Mouse (Mus musculus) layer of hippocampus, postnatal 14 days (tissue): ENCODE results near the gene Ggta1. TPM values are rescaled to one million over a fixed set of nuclear protein-coding genes. Genes with fewer than 3 reads are reported as not detected.

ENCODE experiments used
- DNase-seq, 2 experiments: peaks; one replicate each; pipeline ENCODE4 v3.0.0; 2021 to 2022; ENCODE audit warnings: low spot score in 2 of 2, mixed read lengths in 1 of 2
- long read RNA-seq, 2 experiments: library from polyadenylated mRNA; stranded (forward); transcript quantifications; one replicate each; pipeline ENCODE4 v2.0.0; 2021
- total RNA-seq, 2 experiments: library from RNA; stranded (reverse); gene quantifications; 2 replicates each; pipeline ENCODE4 v1.2.3; 2021

Gene Ggta1
- 1 to 10 TPM; 2.8 to 3.8 TPM for total RNA-seq
- long read RNA-seq, experiment 1, partial matches to known transcripts, result 0 of 5 reads
- long read RNA-seq, experiment 1, other reads (novel, unspliced or antisense), result 3 of 5 reads
- long read RNA-seq, experiment 2, partial matches to known transcripts, result 3 of 5 reads
- long read RNA-seq, experiment 2, other reads (novel, unspliced or antisense), result 2 of 5 reads

- no peak for DNase-seq
Observed at GRCm38 (mm10) chr2:35462791-35463281, at the start of gene Ggta1. Gene Ggta1, minus strand, starts transcription at chr2:35463231.

GRCm38 (mm10) chr2:35512226-35512625 is 49.2 kb upstream of the Ggta1 start:
- DNase-seq, result no peak

GRCm38 (mm10) chr2:35510920-35511319 is 47.9 kb upstream of the Ggta1 start:
- DNase-seq, result no peak

GRCm38 (mm10) chr2:35509888-35510287 is 46.9 kb upstream of the Ggta1 start:
- no peak for DNase-seq

GRCm38 (mm10) chr2:35509343-35509667 is 46.3 kb upstream of the Ggta1 start:
- DNase-seq, result no peak

GRCm38 (mm10) chr2:35508597-35509342 is 45.7 kb upstream of the Ggta1 start:
- DNase-seq, result peak; percentile 50 to 52

GRCm38 (mm10) chr2:35507191-35507511 is 44.1 kb upstream of the Ggta1 start:
- DNase-seq, result peak; percentile 29 to 30

- peak; percentile 56 to 69 for DNase-seq
Observed at GRCm38 (mm10) chr2:35506311-35507190, 43.5 kb upstream of the Ggta1 start.

GRCm38 (mm10) chr2:35505519-35506286 is 42.7 kb upstream of the Ggta1 start:
- no peak for DNase-seq

- no peak for DNase-seq
Observed at GRCm38 (mm10) chr2:35504417-35504776, 41.4 kb upstream of the Ggta1 start.

- no peak for DNase-seq
Observed at GRCm38 (mm10) chr2:35503723-35504416, 40.8 kb upstream of the Ggta1 start.

- no peak for DNase-seq
Observed at GRCm38 (mm10) chr2:35503021-35503722, 40.1 kb upstream of the Ggta1 start.

- DNase-seq, result no peak
Observed at GRCm38 (mm10) chr2:35502561-35502960, 39.5 kb upstream of the Ggta1 start.

GRCm38 (mm10) chr2:35499474-35499873 is 36.4 kb upstream of the Ggta1 start:
- DNase-seq, result no peak

- no peak for DNase-seq
Observed at GRCm38 (mm10) chr2:35498961-35499360, 35.9 kb upstream of the Ggta1 start.

GRCm38 (mm10) chr2:35497662-35498196 is 34.7 kb upstream of the Ggta1 start:
- DNase-seq, result no peak

GRCm38 (mm10) chr2:35496279-35497013 is 33.4 kb upstream of the Ggta1 start:
- no peak for DNase-seq

- no peak for DNase-seq
Observed at GRCm38 (mm10) chr2:35495486-35496278, 32.7 kb upstream of the Ggta1 start.
